Mouse (Mus musculus) cerebellum, adult 2 months (tissue): ENCODE measurements around the gene Carmil2.

Experiments
- CTCF ChIP-seq: fragments of 200-500 bp; IDR thresholded peaks from 2 replicates; pipeline ENCODE4 v1.5.1; 2011; ENCODE audit warnings: low read depth, mild to moderate bottlenecking, control low read depth, low read length, moderate library complexity, borderline replicate concordance; ENCODE audit not compliant: insufficient read depth
- POLR2A ChIP-seq: fragments of 200-500 bp; IDR thresholded peaks from 2 replicates; pipeline ENCODE4 v1.6.1; 2011; ENCODE audit warnings: low read length, control low read depth, borderline replicate concordance; ENCODE audit not compliant: insufficient read depth

DNA sequence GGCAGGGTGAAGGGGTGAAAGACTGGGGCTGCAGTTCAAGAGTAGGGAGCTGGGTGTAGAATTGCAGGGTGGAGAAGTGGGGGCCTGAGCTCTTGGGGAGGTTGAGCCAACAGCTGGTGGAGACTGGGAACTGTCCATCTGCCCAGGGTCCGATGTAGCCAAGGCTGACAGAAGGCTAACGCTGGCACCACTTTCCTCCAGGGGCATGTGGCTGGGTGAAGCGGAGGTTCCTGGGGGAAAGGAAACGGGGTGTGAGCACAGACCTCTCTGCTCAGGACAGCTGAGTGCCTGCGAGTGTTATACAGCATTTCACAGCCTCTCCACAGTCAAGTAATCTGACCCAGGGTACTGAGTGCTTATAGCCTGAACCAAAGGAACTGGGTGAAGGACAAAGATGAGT lies 12.7 kb downstream of the Carmil2 start:
- TF ChIP-seq POLR2A (no peak), CTCF (no peak)
